Mouse (Mus musculus) hindbrain, embryonic 11.5 days (tissue): ENCODE results near the gene Serbp1. TPM values are rescaled to one million over a fixed set of nuclear protein-coding genes. Genes with fewer than 3 reads are reported as not detected.

Experiments used
- ATAC-seq: fragments of 200-750 bp; cut with Nextera tagmentation; 2 replicates; pipeline ENCODE4 v1.8.0; 2017; ENCODE audit warnings: mild to moderate bottlenecking, moderate TSS enrichment, moderate library complexity; ENCODE audit not compliant: low FRiP score
- DNase-seq: peaks from one replicate; pipeline ENCODE4 v3.0.0-alpha.2; 2015; ENCODE audit warnings: low spot score
- H3K27ac ChIP-seq: fragments of 300-500 bp; sonication (generic); 2 replicates; pipeline ENCODE4 v1.5.1; 2014; ENCODE audit warnings: mild to moderate bottlenecking, low read depth, low read length
- H3K27me3 ChIP-seq: fragments of 300-500 bp; sonication (generic); 2 replicates; pipeline ENCODE4 v1.6.1; 2014; ENCODE audit warnings: mild to moderate bottlenecking, low read length, moderate library complexity, mixed read lengths; ENCODE audit not compliant: control insufficient read depth, insufficient read depth
- H3K36me3 ChIP-seq: fragments of 300-500 bp; sonication (generic); 2 replicates; pipeline ENCODE4 v1.6.1; 2014; ENCODE audit warnings: mild to moderate bottlenecking, low read length, moderate library complexity, mixed read lengths; ENCODE audit not compliant: control insufficient read depth, insufficient read depth
- H3K4me1 ChIP-seq: fragments of 300-500 bp; sonication (generic); replicated peaks from 2 replicates; pipeline ENCODE4 v1.6.1; 2014; ENCODE audit warnings: low read length, mixed read lengths; ENCODE audit not compliant: control insufficient read depth, insufficient read depth
- H3K4me2 ChIP-seq: fragments of 300-500 bp; sonication (generic); replicated peaks from 2 replicates; pipeline ENCODE4 v1.6.1; 2014; ENCODE audit warnings: mild to moderate bottlenecking, low read depth, low read length
- H3K4me3 ChIP-seq: fragments of 300-500 bp; sonication (generic); 2 replicates; pipeline ENCODE4 v1.5.1; 2014; ENCODE audit warnings: low read depth, low read length
- H3K9ac ChIP-seq: fragments of 300-500 bp; sonication (generic); 2 replicates; pipeline ENCODE4 v1.6.1; 2014; ENCODE audit warnings: low read depth, low read length
- H3K9me3 ChIP-seq: fragments of 300-500 bp; sonication (generic); 2 replicates; pipeline ENCODE4 v1.6.1; 2016; ENCODE audit warnings: low read length; ENCODE audit not compliant: control insufficient read depth
- WGBS: fragments of 180-500 bp; shearing (Covaris S2); extraction: QIAGEN DNeasy Blood & Tissue Kit; methylation state at CpG from one replicate; pipeline ENCODE4 v1.1.7; 2014; 5-methylcytosine and 5-hydroxymethylcytosine counted together
- polyA plus RNA-seq: library from polyadenylated mRNA; unstranded; fragments of >200 nt; fragmentation: Nextera tagmentation; extraction: Ambion mirVana; gene quantifications from 2 replicates; pipeline ENCODE4 v1.2.1, GENCODE M21; 2014

The Serbp1 gene
- polyA plus RNA-seq, 1 experiment from 2014 or later = 546 TPM

DNA sequence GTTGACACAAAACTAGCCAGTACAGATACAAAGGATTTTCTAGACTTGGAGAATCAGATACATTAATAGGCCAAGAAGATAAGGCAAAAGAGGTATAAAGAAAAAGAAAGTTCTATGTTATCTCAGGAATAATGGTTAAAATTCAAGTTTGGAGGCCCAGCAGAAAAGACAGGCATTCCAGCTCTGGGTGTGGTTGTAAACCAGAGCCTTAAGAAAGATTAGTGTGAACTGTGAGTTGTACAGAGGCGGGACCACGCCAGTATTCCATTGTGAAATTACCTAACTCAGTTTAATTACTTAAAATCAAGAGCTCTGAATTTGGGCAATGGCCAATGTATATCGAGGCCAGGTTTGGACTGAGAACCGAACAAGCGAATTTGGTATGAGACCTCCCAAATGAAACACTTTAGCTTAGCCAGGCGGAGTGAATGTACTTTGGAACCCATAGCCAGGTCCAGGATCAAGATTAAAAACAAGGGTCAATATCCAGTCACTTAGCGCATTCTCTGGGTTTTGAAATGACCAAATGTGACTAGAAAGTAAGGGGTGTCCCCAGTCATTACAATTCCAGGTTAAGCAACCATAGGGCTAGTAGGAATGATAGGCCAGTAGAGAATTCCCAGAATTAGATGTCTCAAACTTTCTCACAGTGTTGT, 5.9 kb downstream of the Serbp1 start:
- Histone ChIP-seq H3K9ac (no peak overlapping the region), H3K4me3 (no peak overlapping the region), H3K27me3 (no peaks in the 10 kb centered on the region), H3K36me3 (no peaks in the 10 kb centered on the region), H3K4me2 (no peak overlapping the region), H3K4me1 (no peaks in the 10 kb centered on the region), H3K27ac (no peak overlapping the region), H3K9me3 (no peaks in the 10 kb centered on the region)
- no peak for DNase-seq
- ATAC-seq = no peak
- 90% methylated on average over 7 of the region's 7 CpGs for WGBS

DNA sequence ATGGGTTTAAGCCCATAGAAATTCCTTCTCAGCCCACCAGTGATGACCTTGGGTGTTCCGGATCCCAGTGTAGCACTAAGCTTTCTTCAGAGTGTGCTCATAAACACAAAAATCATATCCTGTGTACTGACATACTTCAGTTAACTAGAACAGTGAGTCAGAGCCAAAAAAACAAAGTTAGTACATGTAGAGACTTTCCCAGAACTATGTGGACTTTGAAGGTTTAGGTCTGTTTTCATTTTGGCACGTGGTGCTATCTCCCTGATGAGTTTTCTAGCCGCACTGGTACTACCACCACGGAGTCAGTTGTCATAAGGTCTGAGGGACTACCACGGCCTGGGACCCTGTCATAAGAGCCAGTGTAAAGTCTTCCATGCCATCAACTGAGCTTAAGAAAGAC, 6.5 kb downstream of the Serbp1 start:
- no peaks in the 10 kb centered on the region for H3K4me1 ChIP-seq
- H3K9me3 ChIP-seq = no peaks in the 10 kb centered on the region
- no peak overlapping the region for H3K9ac ChIP-seq
- no peak overlapping the region for H3K4me3 ChIP-seq
- H3K36me3 ChIP-seq = no peaks in the 10 kb centered on the region
- H3K27me3 ChIP-seq = no peaks in the 10 kb centered on the region
- no peak overlapping the region for H3K4me2 ChIP-seq
- DNase-seq (no peak), ATAC-seq (no peak)
- no peak overlapping the region for H3K27ac ChIP-seq
- 87% methylated on average over 5 of the region's 5 CpGs for WGBS

DNA sequence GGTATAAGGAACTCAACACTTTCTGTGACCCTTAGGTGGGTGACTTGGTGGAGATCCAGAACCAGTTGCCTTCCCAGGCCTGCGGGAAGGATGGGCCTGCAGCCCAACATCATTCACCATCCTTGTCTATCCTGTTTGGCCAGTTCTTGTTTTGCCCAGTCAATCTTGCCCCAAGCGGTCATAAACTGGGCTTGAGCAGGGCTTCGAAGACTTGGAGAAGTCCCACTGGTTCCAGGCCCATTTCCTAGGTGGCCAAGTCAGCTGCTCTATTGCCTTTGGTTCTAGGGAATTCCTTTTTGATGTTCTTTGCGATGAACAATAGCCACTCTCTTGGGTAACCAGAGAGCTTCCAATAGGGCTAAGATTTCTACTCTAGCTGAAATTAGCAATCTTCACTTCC, 13.1 kb downstream of the Serbp1 start:
- Histone ChIP-seq H3K36me3 (no peaks in the 10 kb centered on the region), H3K9ac (no peak overlapping the region), H3K27me3 (no peaks in the 10 kb centered on the region), H3K4me3 (no peak overlapping the region), H3K4me2 (no peak overlapping the region), H3K27ac (no peak overlapping the region), H3K9me3 (no peaks in the 10 kb centered on the region), H3K4me1 (no peaks in the 10 kb centered on the region)
- no peak for DNase-seq
- ATAC-seq = no peak
- 83% methylated on average over 4 of the region's 4 CpGs for WGBS

DNA sequence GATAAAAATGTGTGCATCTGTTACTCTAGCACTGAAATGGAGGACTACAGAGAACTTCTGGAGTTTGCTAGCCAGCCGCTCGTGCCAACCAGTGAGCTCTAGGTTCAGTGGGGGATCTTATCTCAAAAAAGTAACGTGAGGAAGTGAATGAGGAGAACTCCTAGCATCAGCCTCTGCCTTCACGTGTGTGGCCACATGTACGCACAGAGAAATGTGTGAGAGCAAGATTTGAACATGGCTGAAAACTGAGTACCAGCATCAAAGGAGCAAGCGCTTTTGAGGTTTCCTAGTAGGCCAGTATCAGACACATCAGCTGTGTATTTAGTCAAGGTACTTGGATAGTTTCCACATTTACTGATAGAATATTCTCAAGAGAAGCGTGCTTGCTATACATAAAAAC, 27.0 kb downstream of the Serbp1 start:
- Histone ChIP-seq H3K4me3 (no peak overlapping the region), H3K36me3 (no peaks in the 10 kb centered on the region), H3K9me3 (no peaks in the 10 kb centered on the region), H3K4me2 (no peak overlapping the region), H3K27me3 (no peaks in the 10 kb centered on the region), H3K9ac (no peak overlapping the region), H3K27ac (no peak overlapping the region), H3K4me1 (no peaks in the 10 kb centered on the region)
- DNase-seq (no peak), ATAC-seq (no peak)
- WGBS = 91% methylated on average over 7 of the region's 7 CpGs

DNA sequence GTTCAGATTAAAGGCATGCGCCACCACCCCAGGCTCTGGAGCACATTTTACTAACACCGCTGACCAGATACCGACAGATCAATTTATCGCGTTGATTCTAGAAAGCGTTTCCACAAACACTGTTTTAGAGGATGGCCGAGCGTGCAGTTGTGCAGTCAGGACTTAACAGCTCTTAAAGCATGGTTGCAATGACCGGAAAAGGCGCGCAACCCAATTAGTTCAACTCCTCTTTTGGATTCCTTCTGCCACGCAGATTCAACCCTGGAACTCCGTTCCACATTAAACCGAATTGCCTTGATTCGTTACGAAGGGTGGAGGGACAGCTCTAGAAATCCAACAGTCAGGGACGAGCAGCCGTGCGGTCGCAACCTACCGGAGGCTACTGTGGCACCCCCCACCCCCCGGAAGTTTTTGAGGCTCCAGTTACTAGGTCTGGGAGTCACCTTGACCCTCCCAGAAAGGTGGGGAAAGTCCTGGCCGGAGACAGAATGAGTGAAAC, 28.2 kb downstream of the Serbp1 start:
- ATAC-seq = peak; percentile 83
- WGBS = under 1% methylated on average over 23 of the region's 23 CpGs
- peak overlapping the region; percentile 55 for H3K4me2 ChIP-seq

DNA sequence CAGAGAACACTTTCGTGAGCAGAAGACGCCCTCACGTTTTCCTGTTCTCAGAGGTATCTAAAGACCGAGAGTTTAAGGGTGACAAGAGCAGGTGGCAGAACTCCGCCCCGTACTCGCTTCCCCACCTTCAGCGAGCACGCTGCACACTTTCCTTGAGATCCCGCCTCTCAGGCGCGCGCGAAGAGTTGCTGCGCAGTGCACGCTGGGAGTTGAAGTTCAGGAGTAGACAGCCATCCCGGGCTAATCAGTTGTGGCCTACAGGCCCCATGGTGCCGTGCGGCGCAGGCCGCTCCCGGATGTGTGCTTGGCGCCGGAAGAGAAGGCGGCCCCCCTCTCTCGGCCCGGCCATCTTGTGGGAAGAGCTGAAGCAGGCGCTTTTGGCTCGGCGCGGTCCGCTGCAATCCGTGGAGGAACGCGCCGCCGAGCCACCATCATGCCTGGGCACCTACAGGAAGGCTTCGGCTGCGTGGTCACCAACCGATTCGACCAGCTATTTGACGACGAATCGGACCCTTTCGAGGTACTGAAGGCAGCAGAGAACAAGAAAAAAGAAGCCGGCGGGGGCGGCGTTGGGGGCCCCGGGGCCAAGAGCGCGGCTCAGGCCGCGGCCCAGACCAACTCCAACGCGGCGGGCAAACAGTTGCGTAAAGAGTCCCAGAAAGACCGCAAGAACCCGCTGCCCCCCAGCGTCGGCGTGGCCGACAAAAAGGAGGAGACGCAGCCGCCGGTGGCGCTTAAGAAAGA, 28.9 kb downstream of the Serbp1 start:
- H3K27ac ChIP-seq = peak overlapping the region; percentile 68
- peak; percentile 96 for DNase-seq
- peak overlapping the region; percentile 60 for H3K4me2 ChIP-seq
- ATAC-seq = peak; percentile 100
- H3K27me3 ChIP-seq = no peaks in the 10 kb centered on the region
- H3K36me3 ChIP-seq = no peaks in the 10 kb centered on the region
- H3K9me3 ChIP-seq = no peaks in the 10 kb centered on the region
- H3K4me1 ChIP-seq = no peaks in the 10 kb centered on the region
- WGBS = under 1% methylated on average over 62 of the region's 68 CpGs
- H3K9ac ChIP-seq = peak overlapping the region; percentile 100
- H3K4me3 ChIP-seq = peak overlapping the region; percentile 99

More for the DNA sequence above, 28.2 kb downstream of the Serbp1 start:
- DNase-seq = peak; percentile 69
- peak overlapping the region; percentile 57 for H3K9ac ChIP-seq
- no peaks in the 10 kb centered on the region for H3K27me3 ChIP-seq
- H3K27ac ChIP-seq = peak overlapping the region; percentile 10; the same call in 1 of the 2 replicates
- no peaks in the 10 kb centered on the region for H3K9me3 ChIP-seq
- H3K4me1 ChIP-seq = no peaks in the 10 kb centered on the region
- no peaks in the 10 kb centered on the region for H3K36me3 ChIP-seq
- H3K4me3 ChIP-seq = peak overlapping the region; percentile 99

DNA sequence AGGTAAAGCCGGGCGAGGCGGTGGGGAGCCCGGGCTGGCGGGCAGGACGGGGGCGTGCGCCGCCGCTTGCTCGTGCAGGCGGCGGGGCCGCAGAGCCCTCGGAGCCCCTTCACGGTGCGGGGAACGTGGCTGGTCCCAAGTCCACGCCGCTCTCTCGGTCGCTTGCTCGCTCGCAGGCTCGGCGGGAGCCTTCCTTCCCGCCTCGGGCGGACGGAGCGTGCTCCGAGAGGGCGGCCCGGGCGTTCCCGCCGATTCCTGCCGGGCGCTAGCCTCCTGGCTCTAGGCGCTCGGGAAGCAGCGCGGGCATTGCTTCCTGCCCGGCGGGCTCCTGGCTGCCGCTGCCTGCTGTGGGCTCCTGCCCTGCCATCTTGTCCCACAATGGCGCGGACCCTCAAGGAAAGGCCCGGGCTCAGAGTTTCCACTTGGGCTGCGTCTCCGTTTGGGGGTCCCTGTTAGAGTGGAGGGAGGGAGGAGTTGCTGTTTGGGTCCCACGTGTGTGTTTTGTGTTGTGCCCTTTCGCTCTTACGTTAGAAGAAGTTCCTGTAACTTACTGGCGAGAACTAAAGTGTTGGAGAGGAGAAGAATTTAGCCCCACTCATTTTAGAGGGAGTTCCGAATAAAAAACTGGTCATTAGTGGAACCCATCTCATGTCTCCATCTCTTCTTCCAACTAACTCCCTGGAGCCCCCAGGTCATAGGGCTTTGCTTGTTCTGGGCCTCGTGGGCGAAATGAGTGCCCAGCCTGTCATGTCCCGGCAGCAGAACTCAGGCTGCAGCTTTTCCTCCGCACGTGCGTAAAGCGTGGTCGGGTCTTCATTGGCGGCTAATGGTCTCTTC, 29.6 kb downstream of the Serbp1 start:
- Histone ChIP-seq H3K4me2 (peak overlapping the region; percentile 60), H3K9ac (peak overlapping the region; percentile 100), H3K27me3 (no peaks in the 10 kb centered on the region), H3K27ac (peak overlapping the region; percentile 68), H3K4me3 (peak overlapping the region; percentile 99), H3K4me1 (no peaks in the 10 kb centered on the region), H3K9me3 (no peaks in the 10 kb centered on the region), H3K36me3 (no peaks in the 10 kb centered on the region)
- ATAC-seq (peak; percentile 51), DNase-seq (peak; percentile 64)
- WGBS = 0% methylated on average over 58 of the region's 65 CpGs

DNA sequence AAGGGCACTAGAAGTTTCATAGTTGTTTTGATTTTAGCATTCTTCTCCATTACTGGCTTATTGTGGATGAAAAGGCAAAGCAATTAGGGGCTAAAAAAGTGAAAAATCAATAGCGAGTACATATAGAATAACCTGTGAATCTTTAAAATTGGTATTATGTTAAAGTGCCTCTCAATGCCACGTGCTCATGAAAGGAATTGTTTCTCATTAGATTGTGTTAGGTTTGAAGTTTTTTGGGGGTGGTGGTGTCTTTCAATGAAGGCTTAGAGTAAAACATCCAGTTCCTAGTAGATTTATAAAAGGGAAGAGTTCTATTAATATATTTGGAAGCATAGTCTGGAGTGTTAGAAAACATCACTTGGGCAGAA, 30.3 kb downstream of the Serbp1 start:
- 0% methylated on average over 2 of the region's 2 CpGs for WGBS
- Histone ChIP-seq H3K9me3 (no peaks in the 10 kb centered on the region), H3K27ac (no peak overlapping the region), H3K4me2 (peak overlapping the region; percentile 60), H3K27me3 (no peaks in the 10 kb centered on the region), H3K36me3 (no peaks in the 10 kb centered on the region), H3K9ac (peak overlapping the region; percentile 100), H3K4me1 (no peaks in the 10 kb centered on the region), H3K4me3 (peak overlapping the region; percentile 99)
- no peak for ATAC-seq
- no peak for DNase-seq
